Mouse (Mus musculus): ENCODE measurements around the gene Fn3krp. TPM values are rescaled to one million over a fixed set of nuclear protein-coding genes. Genes with fewer than 3 reads are reported as not detected.
A peak's percentile ranks its signal among the peaks of the same experiment; 100 is the strongest.

Gene Fn3krp
- polyA plus RNA-seq, 1 experiment from 2014 or later: 4.4 TPM

GRCm38 (mm10) chr11:121451216-121451726 lies 30.1 kb downstream of the Fn3krp start:
- Histone ChIP-seq H3K36me3 (ENCODE audit: control insufficient read depth, insufficient read depth, low read length) (peaks cover 6% of the 10 kb centered on the region), H3K27ac (replicated peaks in 1 of 2; ENCODE audit: control insufficient read depth in 1 of 2, insufficient read depth in 1 of 2, low read depth in 2 of 2, low read length in 2 of 2) (no peak overlapping the region), H3K9me3 (ENCODE audit: control insufficient read depth, low read length) (no peaks in the 10 kb centered on the region), H3K4me3 (ENCODE audit: control insufficient read depth in 1 of 2, insufficient read depth in 1 of 2, low read depth in 1 of 2, low read length in 2 of 2) (peak overlapping the region; percentile 75 to 78), H3K9ac (ENCODE audit: low read length) (peak overlapping the region; percentile 45), H3K4me2 (ENCODE audit: low read length) (peak overlapping the region; percentile 77), H3K4me1 (ENCODE audit: control insufficient read depth in 2 of 2, insufficient read depth in 2 of 2, low read length in 2 of 2) (peaks cover 2 to 7% of the 10 kb centered on the region in 2 experiments; a peak in 2 of 4 replicates), H3K27me3 (ENCODE audit: control insufficient read depth, insufficient read depth, low read length) (no peaks in the 10 kb centered on the region)
- ATAC-seq (ENCODE audit: insufficient number of reproducible peaks, insufficient read depth, low FRiP score, low read depth): no peak
- WGBS: 24% methylated on average over 9 of the region's 9 CpGs

- Histone ChIP-seq H3K36me3 (ENCODE audit: control insufficient read depth, insufficient read depth, low read length) (peaks cover 6% of the 10 kb centered on the region), H3K4me2 (ENCODE audit: low read length) (peak within 1 kb of the TSS; percentile 77), H3K27ac (replicated peaks in 1 of 2; ENCODE audit: control insufficient read depth in 1 of 2, insufficient read depth in 1 of 2, low read depth in 2 of 2, low read length in 2 of 2) (peak within 1 kb of the TSS; percentile 26 to 43; a peak in 3 of 4 replicates), H3K9me3 (ENCODE audit: control insufficient read depth, low read length) (no peaks in the 10 kb centered on the region), H3K4me1 (ENCODE audit: control insufficient read depth in 2 of 2, insufficient read depth in 2 of 2, low read length in 2 of 2) (peaks cover 2 to 7% of the 10 kb centered on the region in 2 experiments; a peak in 2 of 4 replicates), H3K27me3 (ENCODE audit: control insufficient read depth, insufficient read depth, low read length) (no peaks in the 10 kb centered on the region), H3K9ac (ENCODE audit: low read length) (peak within 1 kb of the TSS; percentile 74), H3K4me3 (ENCODE audit: control insufficient read depth in 1 of 2, insufficient read depth in 1 of 2, low read depth in 1 of 2, low read length in 2 of 2) (peak within 1 kb of the TSS; percentile 75 to 78)
- ATAC-seq (ENCODE audit: insufficient number of reproducible peaks, insufficient read depth, low FRiP score, low read depth): peak; percentile 90
- under 1% methylated on average over 58 of the region's 58 CpGs for WGBS
Measured at GRCm38 (mm10) chr11:121451753-121452635, 30.8 kb downstream of the Fn3krp start, which contains the start of gene Tbcd. TSS of gene Tbcd (plus strand) at chr11:121451949.

GRCm38 (mm10) chr11:121457874-121458273 lies 36.7 kb downstream of the Fn3krp start:
- no peak overlapping the region for H3K27ac ChIP-seq (replicated peaks in 1 of 2; ENCODE audit: control insufficient read depth in 1 of 2, insufficient read depth in 1 of 2, low read depth in 2 of 2, low read length in 2 of 2)
- ATAC-seq (ENCODE audit: insufficient number of reproducible peaks, insufficient read depth, low FRiP score, low read depth): no peak

GRCm38 (mm10) chr11:121467408-121467807 lies 46.2 kb downstream of the Fn3krp start:
- Histone ChIP-seq H3K27me3 (ENCODE audit: control insufficient read depth, insufficient read depth, low read length) (no peaks in the 10 kb centered on the region), H3K4me3 (ENCODE audit: control insufficient read depth in 1 of 2, insufficient read depth in 1 of 2, low read depth in 1 of 2, low read length in 2 of 2) (no peak overlapping the region), H3K4me1 (ENCODE audit: control insufficient read depth in 2 of 2, insufficient read depth in 2 of 2, low read length in 2 of 2) (no peaks in the 10 kb centered on the region), H3K4me2 (ENCODE audit: low read length) (no peak overlapping the region), H3K36me3 (ENCODE audit: control insufficient read depth, insufficient read depth, low read length) (peaks cover 47% of the 10 kb centered on the region), H3K27ac (replicated peaks in 1 of 2; ENCODE audit: control insufficient read depth in 1 of 2, insufficient read depth in 1 of 2, low read depth in 2 of 2, low read length in 2 of 2) (no peak overlapping the region), H3K9ac (ENCODE audit: low read length) (no peak overlapping the region), H3K9me3 (ENCODE audit: control insufficient read depth, low read length) (no peaks in the 10 kb centered on the region)
- 89% methylated on average over 6 of the region's 6 CpGs for WGBS
- no peak for ATAC-seq (ENCODE audit: insufficient number of reproducible peaks, insufficient read depth, low FRiP score, low read depth)

More at GRCm38 (mm10) chr11:121457874-121458273, 36.7 kb downstream of the Fn3krp start:
- Histone ChIP-seq H3K36me3 (ENCODE audit: control insufficient read depth, insufficient read depth, low read length) (peaks cover 53% of the 10 kb centered on the region), H3K4me1 (ENCODE audit: control insufficient read depth in 2 of 2, insufficient read depth in 2 of 2, low read length in 2 of 2) (0 out of 4 replicates have a peak, but pooled peaks cover 0 to 1% of the 10 kb centered on the region in 2 experiments), H3K9me3 (ENCODE audit: control insufficient read depth, low read length) (no peaks in the 10 kb centered on the region), H3K4me3 (ENCODE audit: control insufficient read depth in 1 of 2, insufficient read depth in 1 of 2, low read depth in 1 of 2, low read length in 2 of 2) (no peak overlapping the region), H3K27me3 (ENCODE audit: control insufficient read depth, insufficient read depth, low read length) (no peaks in the 10 kb centered on the region), H3K9ac (ENCODE audit: low read length) (no peak overlapping the region), H3K4me2 (ENCODE audit: low read length) (no peak overlapping the region)
- 88% methylated on average over 3 of the region's 3 CpGs for WGBS

GRCm38 (mm10) chr11:121474831-121475230 lies 53.6 kb downstream of the Fn3krp start:
- Histone ChIP-seq H3K4me2 (ENCODE audit: low read length) (no peak overlapping the region), H3K9ac (ENCODE audit: low read length) (no peak overlapping the region), H3K9me3 (ENCODE audit: control insufficient read depth, low read length) (no peaks in the 10 kb centered on the region), H3K27ac (replicated peaks in 1 of 2; ENCODE audit: control insufficient read depth in 1 of 2, insufficient read depth in 1 of 2, low read depth in 2 of 2, low read length in 2 of 2) (no peak overlapping the region), H3K27me3 (ENCODE audit: control insufficient read depth, insufficient read depth, low read length) (no peaks in the 10 kb centered on the region), H3K4me3 (ENCODE audit: control insufficient read depth in 1 of 2, insufficient read depth in 1 of 2, low read depth in 1 of 2, low read length in 2 of 2) (no peak overlapping the region), H3K36me3 (ENCODE audit: control insufficient read depth, insufficient read depth, low read length) (peaks cover 28% of the 10 kb centered on the region), H3K4me1 (ENCODE audit: control insufficient read depth in 2 of 2, insufficient read depth in 2 of 2, low read length in 2 of 2) (no peaks in the 10 kb centered on the region)
- 78% methylated on average over 3 of the region's 3 CpGs for WGBS
- ATAC-seq (ENCODE audit: insufficient number of reproducible peaks, insufficient read depth, low FRiP score, low read depth): no peak

GRCm38 (mm10) chr11:121475699-121476415 lies 54.7 kb downstream of the Fn3krp start:
- Histone ChIP-seq H3K27me3 (ENCODE audit: control insufficient read depth, insufficient read depth, low read length) (no peaks in the 10 kb centered on the region), H3K4me2 (ENCODE audit: low read length) (no peak overlapping the region), H3K36me3 (ENCODE audit: control insufficient read depth, insufficient read depth, low read length) (peaks cover 26% of the 10 kb centered on the region), H3K4me1 (ENCODE audit: control insufficient read depth in 2 of 2, insufficient read depth in 2 of 2, low read length in 2 of 2) (no peaks in the 10 kb centered on the region), H3K4me3 (ENCODE audit: control insufficient read depth in 1 of 2, insufficient read depth in 1 of 2, low read depth in 1 of 2, low read length in 2 of 2) (no peak overlapping the region), H3K9ac (ENCODE audit: low read length) (no peak overlapping the region), H3K27ac (replicated peaks in 1 of 2; ENCODE audit: control insufficient read depth in 1 of 2, insufficient read depth in 1 of 2, low read depth in 2 of 2, low read length in 2 of 2) (no peak overlapping the region), H3K9me3 (ENCODE audit: control insufficient read depth, low read length) (no peaks in the 10 kb centered on the region)
- ATAC-seq (ENCODE audit: insufficient number of reproducible peaks, insufficient read depth, low FRiP score, low read depth): no peak
- 27% methylated on average over 9 of the region's 9 CpGs for WGBS

- no peak overlapping the region for H3K9ac ChIP-seq (ENCODE audit: low read length)
- H3K4me2 ChIP-seq (ENCODE audit: low read length): no peak overlapping the region
- H3K36me3 ChIP-seq (ENCODE audit: control insufficient read depth, insufficient read depth, low read length): peaks cover 21% of the 10 kb centered on the region
- H3K9me3 ChIP-seq (ENCODE audit: control insufficient read depth, low read length): no peaks in the 10 kb centered on the region
- no peak overlapping the region for H3K4me3 ChIP-seq (ENCODE audit: control insufficient read depth in 1 of 2, insufficient read depth in 1 of 2, low read depth in 1 of 2, low read length in 2 of 2)
- no peak for ATAC-seq (ENCODE audit: insufficient number of reproducible peaks, insufficient read depth, low FRiP score, low read depth)
- H3K27ac ChIP-seq (replicated peaks in 1 of 2; ENCODE audit: control insufficient read depth in 1 of 2, insufficient read depth in 1 of 2, low read depth in 2 of 2, low read length in 2 of 2): no peak overlapping the region
- 89% methylated on average over 15 of the region's 15 CpGs for WGBS
- H3K4me1 ChIP-seq (ENCODE audit: control insufficient read depth in 2 of 2, insufficient read depth in 2 of 2, low read length in 2 of 2): no peaks in the 10 kb centered on the region
- no peaks in the 10 kb centered on the region for H3K27me3 ChIP-seq (ENCODE audit: control insufficient read depth, insufficient read depth, low read length)
Measured at GRCm38 (mm10) chr11:121479476-121480203, 58.4 kb downstream of the Fn3krp start.
